Mouse (Mus musculus) lung, embryonic 15.5 days (tissue): ENCODE data around the gene Mtx3. TPM values are rescaled to one million over a fixed set of nuclear protein-coding genes. Genes with fewer than 3 reads are reported as not detected.

ENCODE experiments used
- ATAC-seq: fragments of 200-750 bp; cut with Nextera tagmentation; 2 replicates; pipeline ENCODE4 v1.8.0; 2017; ENCODE audit warnings: moderate number of reproducible peaks, borderline replicate concordance; ENCODE audit not compliant: low FRiP score, low TSS enrichment; ENCODE audit errors: extremely low read depth
- H3K27ac ChIP-seq: fragments of 300-500 bp; sonication (generic); 2 replicates; pipeline ENCODE4 v1.5.1; 2015; ENCODE audit warnings: moderate library complexity, mild to moderate bottlenecking, inconsistent platforms
- H3K27me3 ChIP-seq: fragments of 300-500 bp; sonication (generic); 2 replicates; pipeline ENCODE4 v1.6.1; 2015; ENCODE audit warnings: inconsistent platforms
- H3K36me3 ChIP-seq: fragments of 300-500 bp; sonication (generic); 2 replicates; pipeline ENCODE4 v1.6.1; 2015; ENCODE audit warnings: inconsistent platforms
- H3K4me1 ChIP-seq: fragments of 300-500 bp; sonication (generic); 2 replicates; pipeline ENCODE4 v1.6.1; 2015; ENCODE audit warnings: inconsistent platforms
- H3K4me2 ChIP-seq: fragments of 300-500 bp; sonication (generic); 2 replicates; pipeline ENCODE4 v1.6.1; 2015; ENCODE audit warnings: inconsistent platforms, mild to moderate bottlenecking, moderate library complexity
- H3K4me3 ChIP-seq: fragments of 300-500 bp; sonication (generic); 2 replicates; pipeline ENCODE4 v1.5.1; 2015; ENCODE audit warnings: mild to moderate bottlenecking, inconsistent platforms
- H3K9ac ChIP-seq: fragments of 300-500 bp; sonication (generic); 2 replicates; pipeline ENCODE4 v1.6.1; 2015; ENCODE audit warnings: inconsistent platforms
- H3K9me3 ChIP-seq: fragments of 300-500 bp; sonication (generic); 2 replicates; pipeline ENCODE4 v1.6.1; 2016; ENCODE audit warnings: inconsistent platforms
- WGBS: fragments of 180-500 bp; shearing (Covaris S2); methylation state at CpG from one replicate; pipeline ENCODE4 v1.1.7; 2015; 5-methylcytosine and 5-hydroxymethylcytosine counted together
- polyA plus RNA-seq: library from polyadenylated mRNA; unstranded; fragments of >200 nt; fragmentation: Nextera tagmentation; extraction: Ambion mirVana; gene quantifications from 2 replicates; pipeline ENCODE4 v1.2.1, GENCODE M21; 2015

Gene Mtx3
- polyA plus RNA-seq, 1 experiment from 2014 or later = 3.1 TPM

DNA sequence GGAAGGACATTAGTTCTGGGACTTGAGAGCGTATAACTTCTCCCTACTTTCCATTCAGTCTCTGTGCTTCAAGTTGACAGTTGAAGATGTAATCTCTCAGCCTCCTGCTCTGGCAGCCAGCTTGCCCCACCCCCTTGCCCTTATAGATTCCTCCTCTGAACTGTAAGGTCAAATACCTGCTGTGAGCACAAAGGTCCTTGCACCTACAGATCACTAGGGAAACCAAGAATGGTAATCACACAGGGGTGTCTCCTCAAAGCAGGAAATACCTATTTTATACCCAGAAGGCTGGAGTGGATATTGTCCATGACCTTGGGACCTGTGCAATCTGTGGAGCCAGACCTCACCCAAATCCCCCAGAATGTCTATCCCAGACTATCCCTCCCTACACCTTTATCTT, 40.4 kb downstream of the Mtx3 start:
- no peak for ATAC-seq
- no peaks in the 10 kb centered on the region for H3K9me3 ChIP-seq
- 56% methylated on average over 1 of the region's 1 CpGs for WGBS
- no peaks in the 10 kb centered on the region for H3K36me3 ChIP-seq
- H3K27ac ChIP-seq = no peak overlapping the region
- no peak overlapping the region for H3K9ac ChIP-seq
- peaks cover 3% of the 10 kb centered on the region; the same call in 1 of the 2 replicates for H3K4me1 ChIP-seq
- H3K4me2 ChIP-seq = no peak overlapping the region
- no peaks in the 10 kb centered on the region for H3K27me3 ChIP-seq
- H3K4me3 ChIP-seq = no peak overlapping the region

- WGBS = 49% methylated on average over 6 of the region's 6 CpGs
- no peak for ATAC-seq
- Histone ChIP-seq H3K27ac (no peak overlapping the region), H3K4me2 (no peak overlapping the region), H3K4me3 (no peak overlapping the region), H3K36me3 (no peaks in the 10 kb centered on the region), H3K9me3 (no peaks in the 10 kb centered on the region), H3K4me1 (no peaks in the 10 kb centered on the region), H3K27me3 (no peaks in the 10 kb centered on the region), H3K9ac (no peak overlapping the region)
Observed at GRCm38 (mm10) chr13:92899087-92899486, 54.5 kb downstream of the Mtx3 start.

DNA sequence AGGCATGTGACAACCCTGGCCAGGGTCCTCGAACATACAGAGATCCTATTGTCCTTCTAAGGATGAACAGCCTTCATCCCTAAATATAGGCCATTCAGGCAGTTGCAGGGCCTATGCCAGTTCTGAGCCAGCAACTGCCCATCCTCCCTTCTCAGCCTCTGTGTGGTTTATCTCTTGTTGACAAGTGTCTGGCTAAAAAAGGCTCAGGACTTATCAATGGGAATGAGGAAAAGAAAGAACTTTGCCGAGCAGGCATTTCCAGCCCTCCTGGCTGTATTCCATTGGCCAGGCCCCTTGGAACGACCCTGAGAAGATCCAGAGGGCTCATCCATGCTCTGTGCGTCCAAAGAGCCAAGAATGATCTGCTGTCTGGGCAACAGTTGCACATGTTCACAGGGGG, 58.7 kb downstream of the Mtx3 start:
- Histone ChIP-seq H3K27me3 (no peaks in the 10 kb centered on the region), H3K9me3 (no peaks in the 10 kb centered on the region), H3K4me3 (no peak overlapping the region), H3K36me3 (no peaks in the 10 kb centered on the region), H3K9ac (no peak overlapping the region), H3K4me2 (no peak overlapping the region), H3K27ac (no peak overlapping the region), H3K4me1 (no peaks in the 10 kb centered on the region)
- ATAC-seq = no peak; the same call in 1 of the 2 replicates
- 43% methylated on average over 4 of the region's 4 CpGs for WGBS

GRCm38 (mm10) chr13:92905944-92906343, 61.4 kb downstream of the Mtx3 start:
- no peak overlapping the region for H3K27ac ChIP-seq
- no peaks in the 10 kb centered on the region for H3K9me3 ChIP-seq
- H3K27me3 ChIP-seq = no peaks in the 10 kb centered on the region
- H3K4me1 ChIP-seq = no peaks in the 10 kb centered on the region
- 53% methylated on average over 5 of the region's 5 CpGs for WGBS
- no peak overlapping the region for H3K9ac ChIP-seq
- H3K36me3 ChIP-seq = no peaks in the 10 kb centered on the region
- H3K4me2 ChIP-seq = no peak overlapping the region
- no peak overlapping the region for H3K4me3 ChIP-seq
- no peak for ATAC-seq

- Histone ChIP-seq H3K4me2 (no peak overlapping the region), H3K36me3 (no peaks in the 10 kb centered on the region), H3K27ac (no peak overlapping the region), H3K27me3 (no peaks in the 10 kb centered on the region), H3K4me3 (no peak overlapping the region), H3K4me1 (no peaks in the 10 kb centered on the region), H3K9ac (no peak overlapping the region), H3K9me3 (no peaks in the 10 kb centered on the region)
- ATAC-seq = no peak
- WGBS = 47% methylated on average over 5 of the region's 5 CpGs
Observed at GRCm38 (mm10) chr13:92907366-92907765, 62.8 kb downstream of the Mtx3 start.

Other genes starting within 250 kb of the Mtx3 start
- gene Serinc5, start 233.7 kb upstream of the Mtx3 start, polyA plus RNA-seq = 23.4 and 26.0 TPM in 2 replicates
- 3.0 and 4.4 TPM in 2 replicates for gene Thbs4, start 49.9 kb upstream of the Mtx3 start, polyA plus RNA-seq